Mouse (Mus musculus): ENCODE measurements around the gene Ppp1r21. TPM values are rescaled to one million over a fixed set of nuclear protein-coding genes. Genes with fewer than 3 reads are reported as not detected.

Gene Ppp1r21
- polyA plus RNA-seq, 1 experiment, result 22.7 TPM

DNA sequence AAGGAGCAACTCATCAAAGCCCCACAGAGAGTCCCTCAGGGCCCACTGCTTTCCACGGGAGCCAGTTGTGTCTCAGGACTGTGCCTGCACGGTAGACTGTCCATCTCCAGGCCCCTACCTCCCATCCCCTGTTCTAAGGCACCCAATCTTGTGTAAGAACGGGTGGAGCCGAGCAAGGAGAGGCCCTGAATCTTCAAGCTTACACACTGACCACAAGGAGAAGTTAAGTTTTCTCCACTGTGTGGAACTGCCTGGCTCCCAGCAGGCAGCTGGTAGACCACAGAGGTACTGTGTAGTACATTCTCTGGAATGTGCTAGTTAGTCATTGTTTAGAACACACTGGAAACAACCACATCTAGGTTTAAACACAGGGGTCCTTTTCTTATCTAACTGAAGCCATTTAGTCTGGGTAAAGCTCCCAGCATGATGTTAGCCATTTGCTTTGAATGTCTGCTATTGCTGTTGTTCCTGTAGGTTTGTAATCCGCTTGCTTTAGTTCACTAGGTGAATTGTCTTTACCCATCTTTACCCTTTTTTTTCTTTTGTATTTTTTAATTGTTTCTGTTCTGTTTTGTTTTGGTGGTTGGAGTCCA lies 31.7 kb upstream of the Ppp1r21 start:
- Histone ChIP-seq H3K27me3 (ENCODE audit: control insufficient read depth, insufficient read depth, low read length, poor library complexity, severe bottlenecking) (no peaks in the 10 kb centered on the region), H3K4me3 (ENCODE audit: low read depth, low read length) (no peak overlapping the region), H3K36me3 (ENCODE audit: control insufficient read depth, insufficient read depth, low read length, poor library complexity, severe bottlenecking) (no peaks in the 10 kb centered on the region), H3K27ac (ENCODE audit: insufficient read depth, low read length) (peak overlapping the region; percentile 67), H3K9me3 (replicated peaks; ENCODE audit: control insufficient read depth, insufficient read depth, low read length, poor library complexity, severe bottlenecking) (peaks cover 4% of the 10 kb centered on the region), H3K9ac (ENCODE audit: low read depth, poor library complexity, severe bottlenecking) (no peak overlapping the region), H3K4me1 (ENCODE audit: control insufficient read depth, insufficient read depth, low read length) (no peaks in the 10 kb centered on the region)
- no peak for TF ChIP-seq EP300 (IDR thresholded peaks at IDR 0.05; ENCODE audit: insufficient read depth, low read depth, low read length)
- no peak for TF ChIP-seq CTCF (IDR thresholded peaks at IDR 0.05; ENCODE audit: low read depth, low read length)
- no peak for TF ChIP-seq POLR2A (IDR thresholded peaks at IDR 0.05; ENCODE audit: insufficient read depth, low read length)

DNA sequence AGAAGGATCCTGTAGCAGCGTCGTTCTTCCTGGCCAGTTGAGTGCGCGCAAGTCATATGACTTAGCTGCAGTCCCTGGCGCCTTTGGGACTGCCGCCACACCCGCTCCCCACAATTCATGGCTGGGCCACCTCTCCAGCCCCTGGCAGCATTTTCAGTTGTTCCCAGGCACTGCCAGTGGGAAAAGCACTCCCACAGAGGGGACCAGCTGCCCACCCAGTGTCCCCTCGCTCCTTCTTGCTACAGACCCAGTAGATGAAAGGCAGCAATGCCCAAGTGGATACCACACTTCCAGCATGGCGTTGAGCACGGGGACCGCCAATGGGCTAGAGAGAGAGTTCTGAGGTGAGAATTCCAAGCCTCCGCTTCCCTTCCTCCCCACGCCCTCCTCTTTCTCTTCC lies 25.9 kb upstream of the Ppp1r21 start:
- no peak overlapping the region for H3K27ac ChIP-seq (ENCODE audit: insufficient read depth, low read length)

DNA sequence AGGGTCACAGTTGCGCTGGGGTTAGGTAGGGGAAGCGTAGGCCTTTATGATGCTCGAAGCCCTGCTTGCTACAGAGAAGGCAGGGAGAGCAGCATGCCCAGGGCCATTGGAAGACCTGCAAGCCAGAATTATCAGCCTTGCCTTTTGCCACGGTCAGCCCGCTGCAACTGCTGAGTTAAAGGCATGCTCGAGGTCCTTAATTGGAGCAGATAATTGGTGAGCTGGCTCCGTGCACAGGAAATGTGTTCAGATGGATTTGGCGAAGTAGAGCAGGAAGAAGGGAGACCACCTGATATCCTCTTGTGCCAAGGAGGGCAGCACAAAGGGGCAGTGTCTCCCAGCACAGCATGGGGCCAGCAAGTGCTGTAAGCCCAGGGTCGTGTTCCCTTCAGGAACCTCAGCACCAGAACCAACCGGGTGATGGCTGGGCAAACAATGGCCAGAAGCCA lies 24.6 kb upstream of the Ppp1r21 start:
- no peak overlapping the region for H3K4me3 ChIP-seq (ENCODE audit: low read depth, low read length)
- H3K9me3 ChIP-seq (replicated peaks; ENCODE audit: control insufficient read depth, insufficient read depth, low read length, poor library complexity, severe bottlenecking), result no peaks in the 10 kb centered on the region
- H3K4me1 ChIP-seq (ENCODE audit: control insufficient read depth, insufficient read depth, low read length), result no peaks in the 10 kb centered on the region
- TF ChIP-seq POLR2A (IDR thresholded peaks at IDR 0.05; ENCODE audit: insufficient read depth, low read length) (no peak), EP300 (IDR thresholded peaks at IDR 0.05; ENCODE audit: insufficient read depth, low read depth, low read length) (no peak), CTCF (IDR thresholded peaks at IDR 0.05; ENCODE audit: low read depth, low read length) (no peak)
- no peak overlapping the region for H3K9ac ChIP-seq (ENCODE audit: low read depth, poor library complexity, severe bottlenecking)
- H3K27me3 ChIP-seq (ENCODE audit: control insufficient read depth, insufficient read depth, low read length, poor library complexity, severe bottlenecking), result no peaks in the 10 kb centered on the region
- no peaks in the 10 kb centered on the region for H3K36me3 ChIP-seq (ENCODE audit: control insufficient read depth, insufficient read depth, low read length, poor library complexity, severe bottlenecking)
- H3K27ac ChIP-seq (ENCODE audit: insufficient read depth, low read length), result no peak overlapping the region

More for the DNA sequence above, 25.9 kb upstream of the Ppp1r21 start:
- no peaks in the 10 kb centered on the region for H3K27me3 ChIP-seq (ENCODE audit: control insufficient read depth, insufficient read depth, low read length, poor library complexity, severe bottlenecking)
- TF ChIP-seq EP300 (IDR thresholded peaks at IDR 0.05; ENCODE audit: insufficient read depth, low read depth, low read length) (no peak), CTCF (IDR thresholded peaks at IDR 0.05; ENCODE audit: low read depth, low read length) (no peak), POLR2A (IDR thresholded peaks at IDR 0.05; ENCODE audit: insufficient read depth, low read length) (no peak)
- H3K36me3 ChIP-seq (ENCODE audit: control insufficient read depth, insufficient read depth, low read length, poor library complexity, severe bottlenecking), result no peaks in the 10 kb centered on the region
- no peak overlapping the region for H3K4me3 ChIP-seq (ENCODE audit: low read depth, low read length)
- H3K9me3 ChIP-seq (replicated peaks; ENCODE audit: control insufficient read depth, insufficient read depth, low read length, poor library complexity, severe bottlenecking), result peaks cover 3% of the 10 kb centered on the region
- no peaks in the 10 kb centered on the region for H3K4me1 ChIP-seq (ENCODE audit: control insufficient read depth, insufficient read depth, low read length)
- H3K9ac ChIP-seq (ENCODE audit: low read depth, poor library complexity, severe bottlenecking), result no peak overlapping the region

DNA sequence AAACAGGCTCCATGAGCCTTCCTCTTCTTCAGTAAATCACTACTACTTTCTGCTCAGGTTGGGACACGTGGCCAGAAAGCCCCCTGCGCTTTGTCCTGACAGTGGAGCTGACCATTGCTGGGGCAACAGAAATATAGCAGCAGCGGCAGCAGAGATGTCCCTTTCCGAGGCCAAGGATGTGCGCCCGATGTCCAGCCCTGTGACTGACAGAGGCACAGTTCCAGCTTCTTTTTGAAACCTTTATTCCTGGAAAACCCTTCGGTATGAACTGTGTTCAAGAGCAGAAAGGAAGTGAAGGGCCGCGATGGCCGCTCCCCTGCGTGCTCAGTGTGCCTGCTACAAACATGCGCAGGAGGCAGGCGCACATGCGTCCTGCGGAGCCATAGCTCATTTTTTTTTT lies 24.0 kb upstream of the Ppp1r21 start:
- no peak overlapping the region for H3K4me3 ChIP-seq (ENCODE audit: low read depth, low read length)
- H3K27ac ChIP-seq (ENCODE audit: insufficient read depth, low read length), result no peak overlapping the region
- peak overlapping the region; percentile 36; the same call in 1 of the 2 replicates for H3K9ac ChIP-seq (ENCODE audit: low read depth, poor library complexity, severe bottlenecking)
- no peaks in the 10 kb centered on the region for H3K36me3 ChIP-seq (ENCODE audit: control insufficient read depth, insufficient read depth, low read length, poor library complexity, severe bottlenecking)
- H3K9me3 ChIP-seq (replicated peaks; ENCODE audit: control insufficient read depth, insufficient read depth, low read length, poor library complexity, severe bottlenecking), result no peaks in the 10 kb centered on the region
- H3K4me1 ChIP-seq (ENCODE audit: control insufficient read depth, insufficient read depth, low read length), result no peaks in the 10 kb centered on the region
- no peaks in the 10 kb centered on the region for H3K27me3 ChIP-seq (ENCODE audit: control insufficient read depth, insufficient read depth, low read length, poor library complexity, severe bottlenecking)
- TF ChIP-seq POLR2A (IDR thresholded peaks at IDR 0.05; ENCODE audit: insufficient read depth, low read length) (no peak), CTCF (IDR thresholded peaks at IDR 0.05; ENCODE audit: low read depth, low read length) (no peak), EP300 (IDR thresholded peaks at IDR 0.05; ENCODE audit: insufficient read depth, low read depth, low read length) (no peak)

DNA sequence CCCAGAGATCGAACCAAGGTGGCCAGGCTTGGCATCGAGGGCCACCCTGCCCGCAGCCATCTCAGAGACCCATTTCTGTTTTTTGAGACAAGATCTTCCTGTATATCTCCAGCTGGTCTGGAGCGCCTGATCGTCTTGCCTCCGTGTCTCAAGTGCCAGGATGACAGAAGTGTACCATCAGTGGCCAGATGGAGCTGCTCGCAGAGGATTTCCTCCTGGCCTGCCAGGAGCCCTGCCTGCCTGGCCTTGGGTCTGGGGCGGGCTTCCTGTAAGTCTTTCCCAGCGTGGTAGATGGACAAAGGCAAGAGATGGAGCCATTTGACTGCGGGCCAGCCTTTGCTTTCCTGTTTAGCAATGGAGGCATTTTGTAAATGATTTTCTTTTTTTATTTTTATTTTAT lies 22.5 kb upstream of the Ppp1r21 start:
- Histone ChIP-seq H3K4me3 (ENCODE audit: low read depth, low read length) (no peak overlapping the region), H3K36me3 (ENCODE audit: control insufficient read depth, insufficient read depth, low read length, poor library complexity, severe bottlenecking) (no peaks in the 10 kb centered on the region), H3K9me3 (replicated peaks; ENCODE audit: control insufficient read depth, insufficient read depth, low read length, poor library complexity, severe bottlenecking) (no peaks in the 10 kb centered on the region), H3K27me3 (ENCODE audit: control insufficient read depth, insufficient read depth, low read length, poor library complexity, severe bottlenecking) (no peaks in the 10 kb centered on the region), H3K27ac (ENCODE audit: insufficient read depth, low read length) (no peak overlapping the region), H3K9ac (ENCODE audit: low read depth, poor library complexity, severe bottlenecking) (no peak overlapping the region), H3K4me1 (ENCODE audit: control insufficient read depth, insufficient read depth, low read length) (no peaks in the 10 kb centered on the region)
- TF ChIP-seq EP300 (IDR thresholded peaks at IDR 0.05; ENCODE audit: insufficient read depth, low read depth, low read length) (no peak), CTCF (IDR thresholded peaks at IDR 0.05; ENCODE audit: low read depth, low read length) (no peak), POLR2A (IDR thresholded peaks at IDR 0.05; ENCODE audit: insufficient read depth, low read length) (no peak)

DNA sequence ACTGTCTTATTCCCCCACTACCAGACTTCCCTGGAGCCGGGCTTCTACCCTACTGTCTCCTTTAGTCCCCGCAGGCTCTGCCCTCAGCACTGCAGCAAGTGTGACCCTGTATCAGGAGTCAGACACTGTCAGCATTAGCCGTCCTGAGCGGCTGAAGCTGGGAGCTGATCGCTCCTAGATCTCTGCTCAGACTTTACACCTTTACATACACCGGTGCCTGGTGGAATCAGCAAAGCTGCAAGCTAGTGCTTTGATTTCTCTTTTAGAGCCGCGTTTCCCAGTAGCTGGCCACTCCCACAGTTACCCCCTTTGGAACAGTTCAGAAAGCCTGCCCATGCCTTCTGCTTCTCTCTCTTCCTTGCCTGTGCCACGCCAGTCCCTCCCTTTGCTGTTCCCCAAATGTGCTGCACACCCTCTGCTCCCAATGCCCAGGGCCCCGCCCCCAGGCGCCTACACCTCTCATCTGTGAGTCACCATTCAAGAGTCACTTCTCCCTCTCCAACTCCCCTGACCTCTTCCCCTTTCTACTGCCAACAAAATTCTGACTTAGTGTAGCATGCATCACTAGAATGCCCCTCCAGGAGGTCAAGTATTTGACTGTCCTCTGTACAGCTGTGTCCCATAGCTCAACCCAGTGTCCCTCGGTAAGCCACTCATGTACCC lies 20.9 kb upstream of the Ppp1r21 start:
- peak overlapping the region; percentile 83 for H3K27ac ChIP-seq (ENCODE audit: insufficient read depth, low read length)
- H3K9ac ChIP-seq (ENCODE audit: low read depth, poor library complexity, severe bottlenecking), result peak overlapping the region; percentile 74
- no peaks in the 10 kb centered on the region for H3K27me3 ChIP-seq (ENCODE audit: control insufficient read depth, insufficient read depth, low read length, poor library complexity, severe bottlenecking)
- H3K36me3 ChIP-seq (ENCODE audit: control insufficient read depth, insufficient read depth, low read length, poor library complexity, severe bottlenecking), result no peaks in the 10 kb centered on the region
- H3K9me3 ChIP-seq (replicated peaks; ENCODE audit: control insufficient read depth, insufficient read depth, low read length, poor library complexity, severe bottlenecking), result no peaks in the 10 kb centered on the region
- TF ChIP-seq EP300 (IDR thresholded peaks at IDR 0.05; ENCODE audit: insufficient read depth, low read depth, low read length) (no peak), CTCF (IDR thresholded peaks at IDR 0.05; ENCODE audit: low read depth, low read length) (no peak), POLR2A (IDR thresholded peaks at IDR 0.05; ENCODE audit: insufficient read depth, low read length) (no peak)
- peak overlapping the region; percentile 13 for H3K4me3 ChIP-seq (ENCODE audit: low read depth, low read length)
- no peaks in the 10 kb centered on the region for H3K4me1 ChIP-seq (ENCODE audit: control insufficient read depth, insufficient read depth, low read length)
